Mouse (Mus musculus): Measurements from ENCODE around the gene Exosc2. TPM values are rescaled to one million over a fixed set of nuclear protein-coding genes. Genes with fewer than 3 reads are reported as not detected.
A peak's percentile ranks its signal among the peaks of the same experiment; 100 is the strongest.
"Not testable (repeated sequence)": the region's sequence is repeated elsewhere in the genome, so short reads cannot be mapped to it uniquely, and the experiment has no call there.

Exosc2 gene
- polyA plus RNA-seq, 1 experiment from 2014 or later = 77.9 TPM

GRCm38 (mm10) chr2:31641508-31641830 is 29.0 kb upstream of the Exosc2 start:
- peaks cover 5% of the 10 kb centered on the region; the same call in 1 of the 2 replicates for H3K36me3 ChIP-seq
- H3K9me3 ChIP-seq = no peaks in the 10 kb centered on the region
- H3K4me3 ChIP-seq = peak overlapping the region; percentile 50
- WGBS = under 1% methylated on average over 11 of the region's 11 CpGs
- H3K4me1 ChIP-seq (replicated peaks) = peaks cover 60% of the 10 kb centered on the region
- no peak overlapping the region for H3K27ac ChIP-seq
- H3K27me3 ChIP-seq (ENCODE audit: insufficient read depth, poor library complexity, severe bottlenecking) = peaks cover 100% of the 10 kb centered on the region
- no peak for DNase-seq (ENCODE audit: low spot score)

GRCm38 (mm10) chr2:31641929-31642328 is 28.6 kb upstream of the Exosc2 start:
- Histone ChIP-seq H3K36me3 (peaks cover 5% of the 10 kb centered on the region; the same call in 1 of the 2 replicates), H3K27me3 (ENCODE audit: insufficient read depth, poor library complexity, severe bottlenecking) (peaks cover 100% of the 10 kb centered on the region), H3K4me3 (peak overlapping the region; percentile 50), H3K9me3 (no peaks in the 10 kb centered on the region), H3K27ac (no peak overlapping the region), H3K4me1 (replicated peaks) (peaks cover 55% of the 10 kb centered on the region)
- DNase-seq (ENCODE audit: low spot score) = no peak
- WGBS = 2% methylated on average over 18 of the region's 18 CpGs

- peaks cover 100% of the 10 kb centered on the region for H3K27me3 ChIP-seq (ENCODE audit: insufficient read depth, poor library complexity, severe bottlenecking)
- H3K4me1 ChIP-seq (replicated peaks) = peaks cover 17% of the 10 kb centered on the region
- peak overlapping the region; percentile 56 for H3K27ac ChIP-seq
- H3K4me3 ChIP-seq = peak overlapping the region; percentile 62
- DNase-seq (ENCODE audit: low spot score) = peak; percentile 56
- H3K36me3 ChIP-seq = 0 out of 2 replicates have a peak, but pooled peaks cover 4% of the 10 kb centered on the region
- under 1% methylated on average over 109 of the region's 109 CpGs for WGBS
- peaks cover 5% of the 10 kb centered on the region for H3K9me3 ChIP-seq
Observed at GRCm38 (mm10) chr2:31653971-31654853, 16.3 kb upstream of the Exosc2 start.

GRCm38 (mm10) chr2:31654854-31655559 is 15.5 kb upstream of the Exosc2 start:
- no peak overlapping the region for H3K27ac ChIP-seq
- 6% methylated on average over 22 of the region's 22 CpGs for WGBS

GRCm38 (mm10) chr2:31656374-31656773 is 14.1 kb upstream of the Exosc2 start:
- Histone ChIP-seq H3K4me3 (no peak overlapping the region), H3K4me1 (replicated peaks) (peaks cover 17% of the 10 kb centered on the region), H3K27me3 (ENCODE audit: insufficient read depth, poor library complexity, severe bottlenecking) (peaks cover 95% of the 10 kb centered on the region), H3K27ac (no peak overlapping the region), H3K9me3 (peaks cover 7% of the 10 kb centered on the region), H3K36me3 (0 out of 2 replicates have a peak, but pooled peaks cover 4% of the 10 kb centered on the region)
- no peak for DNase-seq (ENCODE audit: low spot score)
- 89% methylated on average over 7 of the region's 7 CpGs for WGBS

More at GRCm38 (mm10) chr2:31654854-31655559, 15.5 kb upstream of the Exosc2 start:
- peaks cover 100% of the 10 kb centered on the region for H3K27me3 ChIP-seq (ENCODE audit: insufficient read depth, poor library complexity, severe bottlenecking)
- H3K4me1 ChIP-seq (replicated peaks) = peaks cover 17% of the 10 kb centered on the region
- peak; percentile 47 for DNase-seq (ENCODE audit: low spot score)
- H3K4me3 ChIP-seq = peak overlapping the region; percentile 62
- H3K9me3 ChIP-seq = peaks cover 7% of the 10 kb centered on the region
- H3K36me3 ChIP-seq = 0 out of 2 replicates have a peak, but pooled peaks cover 4% of the 10 kb centered on the region

- no peak overlapping the region for H3K4me3 ChIP-seq
- 68% methylated on average over 8 of the region's 8 CpGs for WGBS
- no peaks in the 10 kb centered on the region for H3K36me3 ChIP-seq
- H3K27me3 ChIP-seq (ENCODE audit: insufficient read depth, poor library complexity, severe bottlenecking) = peaks cover 85% of the 10 kb centered on the region
- peaks cover 7% of the 10 kb centered on the region for H3K9me3 ChIP-seq
- no peaks in the 10 kb centered on the region for H3K4me1 ChIP-seq (replicated peaks)
- DNase-seq (ENCODE audit: low spot score) = no peak
- H3K27ac ChIP-seq = no peak overlapping the region
Observed at GRCm38 (mm10) chr2:31662939-31663803, 7.3 kb upstream of the Exosc2 start.

- no peaks in the 10 kb centered on the region for H3K4me1 ChIP-seq (replicated peaks)
- no peak for DNase-seq (ENCODE audit: low spot score)
- peaks cover 79% of the 10 kb centered on the region for H3K27me3 ChIP-seq (ENCODE audit: insufficient read depth, poor library complexity, severe bottlenecking)
- peaks cover 6% of the 10 kb centered on the region for H3K9me3 ChIP-seq
- WGBS = 97% methylated on average over 1 of the region's 1 CpGs
- H3K36me3 ChIP-seq = no peaks in the 10 kb centered on the region
- H3K4me3 ChIP-seq = no peak overlapping the region
- no peak overlapping the region for H3K27ac ChIP-seq
Observed at GRCm38 (mm10) chr2:31663804-31664180, 6.7 kb upstream of the Exosc2 start.

GRCm38 (mm10) chr2:31667332-31667731 is 3.2 kb upstream of the Exosc2 start:
- Histone ChIP-seq H3K4me3 (no peak overlapping the region), H3K4me1 (replicated peaks) (peaks cover 13% of the 10 kb centered on the region), H3K27me3 (ENCODE audit: insufficient read depth, poor library complexity, severe bottlenecking) (peaks cover 53% of the 10 kb centered on the region), H3K36me3 (peaks cover 4% of the 10 kb centered on the region), H3K27ac (no peak overlapping the region), H3K9me3 (no peaks in the 10 kb centered on the region)
- DNase-seq (ENCODE audit: low spot score) = peak; percentile 61
- 26% methylated on average over 4 of the region's 4 CpGs for WGBS

- H3K4me1 ChIP-seq (replicated peaks) = no peaks in the 10 kb centered on the region
- no peak overlapping the region for H3K27ac ChIP-seq
- H3K9me3 ChIP-seq = no peaks in the 10 kb centered on the region
- no peak overlapping the region for H3K4me3 ChIP-seq
- H3K27me3 ChIP-seq (ENCODE audit: insufficient read depth, poor library complexity, severe bottlenecking) = no peaks in the 10 kb centered on the region
- WGBS = 94% methylated on average over 6 of the region's 6 CpGs
- H3K36me3 ChIP-seq = peaks cover 87% of the 10 kb centered on the region
- DNase-seq (ENCODE audit: low spot score) = no peak
Observed at GRCm38 (mm10) chr2:31678641-31679040, 8.1 kb downstream of the Exosc2 start.

GRCm38 (mm10) chr2:31681051-31681707 is 10.7 kb downstream of the Exosc2 start:
- H3K27ac ChIP-seq; H3K4me3 ChIP-seq; DNase-seq (ENCODE audit: low spot score); H3K4me1 ChIP-seq (replicated peaks); H3K9me3 ChIP-seq; H3K27me3 ChIP-seq (ENCODE audit: insufficient read depth, poor library complexity, severe bottlenecking): not testable (repeated sequence)
- peaks cover 61% of the 10 kb centered on the region for H3K36me3 ChIP-seq
- WGBS = 89% methylated on average over 15 of the region's 15 CpGs

GRCm38 (mm10) chr2:31681731-31682235 is 11.3 kb downstream of the Exosc2 start:
- Histone ChIP-seq H3K36me3 (peaks cover 55% of the 10 kb centered on the region), H3K4me3 (no peak overlapping the region), H3K27ac (no peak overlapping the region), H3K4me1 (replicated peaks) (no peaks in the 10 kb centered on the region), H3K9me3 (no peaks in the 10 kb centered on the region), H3K27me3 (ENCODE audit: insufficient read depth, poor library complexity, severe bottlenecking) (no peaks in the 10 kb centered on the region)
- DNase-seq (ENCODE audit: low spot score) = no peak
- WGBS = 89% methylated on average over 6 of the region's 6 CpGs

- Histone ChIP-seq H3K4me3 (no peak overlapping the region), H3K4me1 (replicated peaks) (peaks cover 7% of the 10 kb centered on the region), H3K36me3 (peaks cover 36% of the 10 kb centered on the region), H3K27me3 (ENCODE audit: insufficient read depth, poor library complexity, severe bottlenecking) (no peaks in the 10 kb centered on the region), H3K27ac (no peak overlapping the region), H3K9me3 (no peaks in the 10 kb centered on the region)
- WGBS = 26% methylated on average over 2 of the region's 2 CpGs
- peak; percentile 49 for DNase-seq (ENCODE audit: low spot score)
Observed at GRCm38 (mm10) chr2:31683666-31684065, 13.2 kb downstream of the Exosc2 start.
